Mouse (Mus musculus) brain, adult 10 weeks (tissue): ENCODE measurements around the gene Esp23. TPM values are rescaled to one million over a fixed set of nuclear protein-coding genes. Genes with fewer than 3 reads are reported as not detected.

Experiments
- polyA plus RNA-seq: library from polyadenylated mRNA; stranded (reverse); fragments of 350-450 nt; fragmentation: Illumina TruSeq; extraction: RNeasy Lipid Tissue Mini Kit (QIAGEN cat#74804); gene quantifications from one replicate; pipeline ENCODE4 v1.2.3, GENCODE M21; 2015; ENCODE audit warnings: low read depth, low replicate concordance

Gene Esp23
- not detected for polyA plus RNA-seq

GRCm38 (mm10) chr17:39076937-39077336 is at the start of gene Esp23:
TSS of gene Esp23 (minus strand) at chr17:39077037.

GRCm38 (mm10) chr17:39095034-39095433 is 18.2 kb upstream of the Esp23 start, which contains the start of gene Esp22:
TSS of gene Esp22 (plus strand) at chr17:39095334.

GRCm38 (mm10) chr17:39043241-39043640 is 33.6 kb downstream of the Esp23 start, which contains the start of gene Gm21903:
TSS of gene Gm21903 (minus strand) at chr17:39043341.

GRCm38 (mm10) chr17:39036395-39036794 is 40.4 kb downstream of the Esp23 start, which contains the start of gene Esp24:
TSS of gene Esp24 (plus strand) at chr17:39036695.

Other genes starting within 250 kb of the Esp23 start
- gene Esp24, start 40.3 kb downstream of the Esp23 start, polyA plus RNA-seq, result not detected
- not detected for gene Gm21903, start 33.7 kb downstream of the Esp23 start, polyA plus RNA-seq
- not detected for gene Esp22, start 18.3 kb upstream of the Esp23 start, polyA plus RNA-seq